Mouse (Mus musculus) heart, embryonic 10.5 days (tissue): Measurements from ENCODE around the gene Clec16a. TPM values are rescaled to one million over a fixed set of nuclear protein-coding genes. Genes with fewer than 3 reads are reported as not detected.

Experiments used
- DNase-seq: peaks from one replicate; pipeline ENCODE4 v3.0.0-alpha.2; 2017; ENCODE audit warnings: low spot score
- H3K27ac ChIP-seq: fragments of 300-500 bp; sonication (generic); 2 replicates; pipeline ENCODE4 v1.5.1; 2016; ENCODE audit warnings: mild to moderate bottlenecking
- H3K27me3 ChIP-seq: fragments of 300-500 bp; sonication (generic); 2 replicates; pipeline ENCODE4 v1.6.1; 2016; ENCODE audit warnings: mild to moderate bottlenecking; ENCODE audit not compliant: poor library complexity, insufficient read depth, severe bottlenecking
- H3K36me3 ChIP-seq: fragments of 300-500 bp; sonication (generic); 2 replicates; pipeline ENCODE4 v1.6.1; 2016; ENCODE audit warnings: mild to moderate bottlenecking, moderate library complexity
- H3K4me1 ChIP-seq: fragments of 300-500 bp; sonication (generic); 2 replicates; pipeline ENCODE4 v1.6.1; 2016; ENCODE audit warnings: mild to moderate bottlenecking
- H3K4me3 ChIP-seq: fragments of 300-500 bp; sonication (generic); 2 replicates; pipeline ENCODE4 v1.5.1; 2016; ENCODE audit warnings: mild to moderate bottlenecking, moderate library complexity
- H3K9me3 ChIP-seq: fragments of 300-500 bp; sonication (generic); 2 replicates; pipeline ENCODE4 v1.6.1; 2016; ENCODE audit warnings: mild to moderate bottlenecking, moderate library complexity
- WGBS: fragments of 180-500 bp; shearing (Covaris S2); methylation state at CpG from one replicate; pipeline ENCODE4 v1.1.7; 2016; 5-methylcytosine and 5-hydroxymethylcytosine counted together
- polyA plus RNA-seq: library from polyadenylated mRNA; unstranded; fragments of >200 nt; fragmentation: Nextera tagmentation; extraction: Ambion mirVana; gene quantifications from 2 replicates; pipeline ENCODE4 v1.2.1, GENCODE M21; 2016

Gene Clec16a
- polyA plus RNA-seq, 1 experiment from 2014 or later = 24.5 TPM

DNA sequence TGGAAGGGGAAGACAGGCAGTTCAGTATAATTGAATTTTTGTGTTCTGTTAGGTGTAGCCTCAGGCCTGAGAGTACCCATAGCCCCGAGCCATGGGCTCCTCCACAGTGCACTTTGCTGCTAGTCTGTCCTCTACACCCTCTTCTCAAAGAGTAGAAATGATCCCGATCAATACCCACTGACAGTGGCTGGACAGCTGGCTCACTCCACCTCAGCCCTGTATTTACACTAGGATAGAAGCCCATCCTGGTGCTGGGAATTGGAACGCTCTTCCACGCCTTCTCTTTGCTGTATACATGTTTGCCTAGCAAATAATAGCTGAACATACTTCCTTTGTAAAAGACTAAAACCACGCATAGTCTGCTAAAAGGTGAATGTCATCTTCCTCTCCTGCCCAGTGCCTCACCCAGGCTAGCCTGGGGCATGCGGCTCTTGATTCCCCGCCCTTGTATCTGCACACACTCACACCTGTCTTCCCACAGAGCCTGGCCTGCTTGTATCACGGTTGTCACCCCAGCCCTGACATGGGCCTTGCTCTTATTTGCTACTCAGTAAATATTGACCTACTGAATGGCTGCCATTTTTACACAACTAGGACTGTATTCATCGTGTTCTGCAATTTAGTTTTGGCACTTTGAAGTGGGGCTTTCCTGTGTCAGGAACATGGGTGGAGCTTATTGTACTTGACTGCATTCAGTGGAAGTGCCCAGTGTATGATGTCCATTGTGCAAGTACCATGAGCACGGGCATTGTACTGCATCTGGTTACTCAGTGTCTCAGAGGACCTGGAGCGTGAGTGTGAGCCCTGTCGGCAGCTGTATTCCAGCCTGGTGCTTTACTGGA, 119.0 kb downstream of the Clec16a start:
- H3K36me3 ChIP-seq = no peaks in the 10 kb centered on the region
- DNase-seq = no peak
- peaks cover 56% of the 10 kb centered on the region for H3K4me1 ChIP-seq
- WGBS = 84% methylated on average over 12 of the region's 12 CpGs
- no peak overlapping the region for H3K4me3 ChIP-seq
- H3K27ac ChIP-seq = peak overlapping the region; percentile 75; the same call in 1 of the 2 replicates
- H3K9me3 ChIP-seq = no peaks in the 10 kb centered on the region
- no peaks in the 10 kb centered on the region for H3K27me3 ChIP-seq

DNA sequence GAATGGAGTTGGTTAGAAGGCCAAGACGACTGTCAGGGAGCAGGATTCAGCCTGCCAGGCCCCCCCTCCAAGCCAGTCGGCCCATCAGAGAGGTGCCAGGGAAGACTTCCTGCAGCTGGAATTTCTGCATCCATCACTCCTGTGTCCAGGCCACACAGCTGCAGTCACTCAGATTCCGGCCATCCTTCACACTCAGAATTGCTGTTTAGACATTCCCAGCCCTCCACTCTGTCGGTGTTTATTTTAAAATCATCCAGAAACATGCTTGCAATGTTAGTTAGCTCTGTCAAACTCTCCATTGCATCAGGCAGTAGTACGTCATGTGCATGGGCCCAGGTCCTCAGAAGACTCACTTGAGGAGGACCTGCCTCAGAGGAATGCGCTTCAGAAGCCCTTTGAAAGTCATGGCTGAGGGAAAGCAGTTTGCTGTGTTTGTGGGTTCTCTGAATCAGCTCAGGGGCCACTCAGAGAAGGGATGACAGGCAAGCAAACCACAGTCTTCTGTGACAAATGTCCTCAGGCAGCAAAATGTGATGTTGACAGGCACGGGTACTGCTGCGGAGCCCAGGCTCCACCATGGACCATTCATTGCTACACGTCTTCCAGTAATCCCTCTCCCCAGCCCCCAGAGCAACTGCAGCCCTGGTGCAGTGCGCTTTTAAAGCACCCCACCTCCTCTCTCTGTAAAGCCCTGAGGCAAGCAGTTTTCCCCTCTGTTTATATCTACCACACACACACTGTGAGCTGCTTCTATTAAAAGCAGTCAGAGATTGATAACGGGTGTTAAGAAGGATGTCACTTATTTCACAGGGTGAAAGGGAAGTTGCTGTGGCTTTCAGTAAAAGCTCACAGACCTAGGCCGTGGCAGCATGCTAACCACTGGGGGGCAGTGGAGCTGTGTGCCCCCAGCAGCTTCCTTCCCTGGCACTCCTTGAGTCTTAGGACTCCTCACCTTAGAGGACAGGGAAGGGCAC, 120.1 kb downstream of the Clec16a start:
- peaks cover 60% of the 10 kb centered on the region for H3K4me1 ChIP-seq
- no peak for DNase-seq
- no peak overlapping the region for H3K4me3 ChIP-seq
- 33% methylated on average over 12 of the region's 12 CpGs for WGBS
- no peaks in the 10 kb centered on the region for H3K36me3 ChIP-seq
- peak overlapping the region; percentile 75 for H3K27ac ChIP-seq
- no peaks in the 10 kb centered on the region for H3K27me3 ChIP-seq
- no peaks in the 10 kb centered on the region for H3K9me3 ChIP-seq

GRCm38 (mm10) chr16:10666766-10667165, 121.6 kb downstream of the Clec16a start:
- no peak for DNase-seq
- Histone ChIP-seq H3K4me1 (peaks cover 48% of the 10 kb centered on the region), H3K4me3 (no peak overlapping the region), H3K9me3 (no peaks in the 10 kb centered on the region), H3K27ac (0 out of 2 replicates have a peak overlapping the region, but pooled peaks have one; percentile 75), H3K27me3 (no peaks in the 10 kb centered on the region), H3K36me3 (no peaks in the 10 kb centered on the region)
- WGBS = 84% methylated on average over 3 of the region's 3 CpGs

- Histone ChIP-seq H3K27me3 (no peaks in the 10 kb centered on the region), H3K4me1 (peaks cover 55% of the 10 kb centered on the region), H3K9me3 (no peaks in the 10 kb centered on the region), H3K27ac (peak overlapping the region; percentile 53; the same call in 1 of the 2 replicates), H3K4me3 (no peak overlapping the region), H3K36me3 (no peaks in the 10 kb centered on the region)
- 74% methylated on average over 8 of the region's 8 CpGs for WGBS
- DNase-seq = no peak
Observed at GRCm38 (mm10) chr16:10668453-10668852, 123.3 kb downstream of the Clec16a start.

DNA sequence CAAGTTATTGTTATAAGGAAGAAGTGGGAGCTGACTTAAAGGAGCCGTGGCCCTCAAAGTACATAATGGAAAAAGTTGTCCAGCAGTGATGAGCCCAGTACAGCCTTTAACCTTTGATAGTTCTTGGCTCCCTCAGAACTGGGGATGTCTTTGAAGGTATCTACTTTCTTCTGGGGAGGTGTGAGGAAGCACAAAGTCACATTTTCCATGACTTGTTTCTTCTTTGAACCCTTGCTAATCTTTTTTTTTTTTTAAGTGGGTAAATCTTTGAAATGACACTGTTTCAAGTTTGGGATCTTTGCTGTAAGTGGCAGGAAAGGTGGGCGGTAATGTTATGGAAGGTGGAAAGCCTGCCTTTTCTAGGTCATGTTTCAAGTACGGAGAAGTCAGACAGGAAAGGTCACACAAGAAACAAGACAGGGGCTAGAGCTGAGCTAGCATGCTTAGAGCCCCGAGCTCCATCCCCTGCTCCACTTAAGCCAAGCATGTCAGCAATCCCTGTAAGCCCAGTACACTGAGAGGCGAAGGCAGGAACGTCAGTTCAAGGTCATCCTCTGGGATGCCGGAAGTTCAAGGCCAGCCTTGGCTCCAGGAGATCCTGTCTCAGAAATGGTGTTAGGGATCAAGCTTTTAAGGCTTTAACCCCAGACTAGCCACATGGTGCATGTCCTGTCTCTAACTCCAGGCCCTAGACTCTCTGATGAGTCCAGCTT, 124.0 kb downstream of the Clec16a start:
- no peak for DNase-seq
- Histone ChIP-seq H3K4me3 (no peak overlapping the region), H3K36me3 (no peaks in the 10 kb centered on the region), H3K27me3 (no peaks in the 10 kb centered on the region), H3K27ac (peak overlapping the region; percentile 76), H3K9me3 (no peaks in the 10 kb centered on the region), H3K4me1 (peaks cover 56% of the 10 kb centered on the region)
- 61% methylated on average over 7 of the region's 7 CpGs for WGBS

DNA sequence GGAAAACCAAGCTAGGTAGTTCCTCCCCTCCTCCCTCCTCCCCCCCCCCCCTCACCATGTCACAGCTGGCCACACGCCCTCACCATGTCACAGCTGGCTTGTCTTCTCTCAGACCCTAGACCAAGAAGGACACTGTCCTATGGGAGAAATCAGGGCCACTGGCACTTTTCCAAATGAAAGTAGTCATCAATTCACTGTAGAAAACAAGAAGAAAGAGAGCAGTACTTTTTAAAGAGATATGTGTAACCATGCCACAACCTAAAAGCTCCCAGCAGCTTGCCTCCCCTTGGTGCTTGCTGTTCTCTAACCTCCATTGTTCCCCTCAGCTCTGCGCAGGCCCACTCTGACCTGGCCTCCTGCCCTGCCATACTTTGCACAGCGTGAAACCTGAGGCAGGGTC, 124.8 kb downstream of the Clec16a start:
- H3K27ac ChIP-seq = peak overlapping the region; percentile 76
- H3K27me3 ChIP-seq = no peaks in the 10 kb centered on the region
- WGBS = 84% methylated on average over 3 of the region's 3 CpGs
- H3K4me3 ChIP-seq = no peak overlapping the region
- no peaks in the 10 kb centered on the region for H3K36me3 ChIP-seq
- H3K4me1 ChIP-seq = peaks cover 54% of the 10 kb centered on the region
- no peaks in the 10 kb centered on the region for H3K9me3 ChIP-seq
- no peak for DNase-seq

GRCm38 (mm10) chr16:10672490-10672889, 127.4 kb downstream of the Clec16a start:
- Histone ChIP-seq H3K36me3 (no peaks in the 10 kb centered on the region), H3K27ac (no peak overlapping the region), H3K4me3 (no peak overlapping the region), H3K9me3 (no peaks in the 10 kb centered on the region), H3K27me3 (no peaks in the 10 kb centered on the region), H3K4me1 (peaks cover 42% of the 10 kb centered on the region)
- DNase-seq = no peak

- WGBS = 32% methylated on average over 2 of the region's 2 CpGs
- Histone ChIP-seq H3K27ac (peak overlapping the region; percentile 65), H3K4me1 (peaks cover 36% of the 10 kb centered on the region), H3K9me3 (no peaks in the 10 kb centered on the region), H3K36me3 (no peaks in the 10 kb centered on the region), H3K4me3 (no peak overlapping the region), H3K27me3 (no peaks in the 10 kb centered on the region)
- DNase-seq = no peak
Observed at GRCm38 (mm10) chr16:10674020-10674419, 128.9 kb downstream of the Clec16a start.

- H3K27me3 ChIP-seq = no peaks in the 10 kb centered on the region
- no peak overlapping the region for H3K4me3 ChIP-seq
- WGBS = 71% methylated on average over 2 of the region's 2 CpGs
- H3K4me1 ChIP-seq = peaks cover 33% of the 10 kb centered on the region
- no peak overlapping the region for H3K27ac ChIP-seq
- DNase-seq = no peak
- H3K9me3 ChIP-seq = no peaks in the 10 kb centered on the region
- no peaks in the 10 kb centered on the region for H3K36me3 ChIP-seq
Observed at GRCm38 (mm10) chr16:10674957-10675356, 129.8 kb downstream of the Clec16a start.

- Histone ChIP-seq H3K9me3 (no peaks in the 10 kb centered on the region), H3K4me1 (peaks cover 34% of the 10 kb centered on the region), H3K36me3 (no peaks in the 10 kb centered on the region), H3K27me3 (no peaks in the 10 kb centered on the region), H3K27ac (no peak overlapping the region), H3K4me3 (no peak overlapping the region)
- WGBS = 77% methylated on average over 1 of the region's 1 CpGs
- DNase-seq = no peak
Observed at GRCm38 (mm10) chr16:10675612-10676011, 130.5 kb downstream of the Clec16a start.

DNA sequence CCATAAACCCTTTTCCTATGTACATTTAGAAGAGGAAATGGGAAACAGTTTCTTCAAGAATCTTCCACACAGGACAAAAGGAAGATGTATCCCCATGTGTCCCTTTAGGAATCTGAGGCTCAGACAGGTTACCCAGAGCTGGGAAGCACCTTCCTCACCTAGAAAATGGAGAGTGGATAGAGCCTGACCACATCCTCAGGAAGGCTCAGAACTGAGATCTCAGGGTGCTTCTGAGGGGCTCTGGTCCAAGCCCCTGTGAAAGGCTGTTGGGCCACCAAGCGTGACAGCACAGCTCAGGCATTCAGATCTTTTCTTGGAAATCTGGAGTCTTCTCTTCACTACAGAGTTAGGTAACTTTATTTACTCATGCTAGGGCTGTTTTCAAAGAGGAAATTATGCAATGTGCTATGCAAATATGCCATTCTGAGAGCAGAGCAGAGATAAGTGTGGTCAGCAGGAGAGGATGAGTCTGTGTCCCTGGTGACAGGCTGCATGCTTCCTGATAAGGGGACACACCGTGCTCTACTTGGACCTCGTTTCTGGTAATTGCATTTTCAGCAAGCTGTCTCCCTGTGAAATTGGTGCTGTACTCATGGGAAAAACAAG, 131.4 kb downstream of the Clec16a start:
- Histone ChIP-seq H3K4me3 (no peak overlapping the region), H3K36me3 (no peaks in the 10 kb centered on the region), H3K4me1 (peaks cover 34% of the 10 kb centered on the region), H3K27ac (no peak overlapping the region), H3K27me3 (no peaks in the 10 kb centered on the region), H3K9me3 (no peaks in the 10 kb centered on the region)
- WGBS = 23% methylated on average over 3 of the region's 3 CpGs
- DNase-seq = no peak

DNA sequence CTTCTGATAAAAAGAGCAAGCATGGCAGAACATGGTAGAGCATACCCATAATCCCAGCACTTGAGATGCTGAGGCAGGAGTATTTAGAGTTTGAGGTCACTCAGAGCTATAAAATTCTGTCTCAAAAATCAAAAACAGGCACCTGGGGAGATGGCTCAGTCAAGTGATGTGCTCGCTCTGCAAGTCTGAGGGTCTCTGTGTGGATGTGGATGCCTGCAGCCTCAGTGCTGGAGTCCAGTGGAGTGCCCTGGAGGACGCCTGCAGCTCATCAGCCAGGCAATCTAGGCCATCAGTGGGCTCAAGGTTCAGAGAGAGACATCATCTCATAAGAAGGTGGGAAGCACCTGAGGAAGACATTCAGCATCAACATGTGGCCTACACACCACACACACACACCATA, 137.4 kb downstream of the Clec16a start:
- Histone ChIP-seq H3K27me3 (no peaks in the 10 kb centered on the region), H3K27ac (no peak overlapping the region), H3K36me3 (no peaks in the 10 kb centered on the region), H3K9me3 (no peaks in the 10 kb centered on the region), H3K4me1 (peaks cover 11% of the 10 kb centered on the region), H3K4me3 (no peak overlapping the region)
- 75% methylated on average over 2 of the region's 2 CpGs for WGBS
- no peak for DNase-seq
